8 mouse cellular contexts compared by ENCODE assay signal in the genomic region with DNA sequence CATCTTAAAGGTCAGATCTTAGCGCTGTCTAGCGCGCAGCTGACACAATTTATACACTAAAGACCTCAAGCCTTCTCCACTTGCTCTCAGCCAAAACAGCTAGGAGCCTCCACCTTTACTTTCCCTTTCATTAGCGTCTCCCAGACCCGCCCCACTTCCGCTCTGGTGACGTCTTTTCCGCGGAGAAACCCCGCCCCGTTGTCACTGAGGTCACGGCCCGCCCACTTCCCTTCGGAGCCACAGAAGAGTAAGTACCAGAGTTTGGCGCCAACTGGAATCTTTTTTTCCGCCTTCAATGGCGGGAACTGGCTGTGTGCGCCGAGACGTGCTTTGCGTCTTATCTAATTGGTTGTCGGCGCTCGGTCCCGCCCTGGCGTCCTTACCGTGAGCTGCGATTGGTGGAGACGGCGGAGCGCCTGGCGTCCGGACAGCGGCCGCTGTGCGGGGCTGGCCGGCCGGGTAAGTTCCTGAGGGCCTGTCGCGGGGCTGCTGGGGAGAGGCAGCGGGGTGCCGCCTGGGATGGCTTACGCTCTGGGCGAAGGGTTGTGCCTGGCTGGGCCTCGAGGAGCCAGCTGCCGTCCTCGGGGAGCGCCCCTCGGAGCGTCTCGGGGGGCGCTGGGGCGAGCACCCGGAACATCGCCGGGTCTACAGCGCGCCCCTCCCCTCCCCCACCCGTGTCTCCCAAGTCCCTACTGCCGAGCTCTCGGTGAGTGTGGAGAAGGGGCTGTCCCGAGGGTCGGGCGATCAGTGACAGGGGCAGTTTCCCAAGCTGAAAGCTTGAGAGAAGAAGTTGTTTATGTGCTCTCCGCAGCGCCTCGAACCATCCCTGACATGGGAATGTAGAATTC. TPM values are rescaled to one million over a fixed set of nuclear protein-coding genes. Genes with fewer than 3 reads are reported as not detected.
DNase-seq lines count a peak whose midpoint lies in the region; ATAC-seq and TF ChIP-seq lines count a peak whose summit lies in the region.

Gene Casp8ap2 (plus strand): TSS at position 418 of the 848 bp plus-strand sequence.

- peak; percentile 99 for ATAC-seq in erythroid progenitor cell, adult 5-6 weeks (replicated peaks; ENCODE audit: low FRiP score, poor library complexity, severe bottlenecking)
- peak; percentile 99 for ATAC-seq in heart, embryonic 12.5 days (ENCODE audit: insufficient number of reproducible peaks, low FRiP score)
- ATAC-seq in kidney, postnatal 0 days (replicated peaks; ENCODE audit: low FRiP score, low read depth): peak; percentile 100
- peak; percentile 98 for ATAC-seq in liver, embryonic 11.5 days (replicated peaks; ENCODE audit: low FRiP score)
- peak; percentile 99 for ATAC-seq in stomach, embryonic 14.5 days (ENCODE audit: insufficient number of reproducible peaks, insufficient read depth, low FRiP score, low read depth)

- H3K27ac ChIP-seq in heart, embryonic 12.5 days (ENCODE audit: poor library complexity, severe bottlenecking): peak within 1 kb of the TSS; percentile 87
- H3K27ac ChIP-seq in kidney, postnatal 0 days: peak within 1 kb of the TSS; percentile 85
- peak within 1 kb of the TSS; percentile 79 for H3K27ac ChIP-seq in liver, embryonic 11.5 days (ENCODE audit: low read depth, low read length)
- peak within 1 kb of the TSS; percentile 81 for H3K27ac ChIP-seq in stomach, embryonic 14.5 days (ENCODE audit: low read length)

- TF ChIP-seq CTCF in kidney, postnatal 0 days (IDR thresholded peaks at IDR 0.05; ENCODE audit: low read depth): no peak

- peak within 1 kb of the TSS; percentile 68 for H3K4me3 ChIP-seq in heart, embryonic 12.5 days
- H3K4me3 ChIP-seq in kidney, postnatal 0 days (replicated peaks; ENCODE audit: low read depth, low read length): peak within 1 kb of the TSS; percentile 86
- H3K4me3 ChIP-seq in liver, embryonic 11.5 days (ENCODE audit: low read depth, low read length): peak within 1 kb of the TSS; percentile 92
- peak within 1 kb of the TSS; percentile 85 for H3K4me3 ChIP-seq in stomach, embryonic 14.5 days (ENCODE audit: low read depth, low read length)

- WGBS in heart, embryonic 12.5 days: under 1% methylated on average over 64 of the region's 67 CpGs
- under 1% methylated on average over 67 of the region's 67 CpGs for WGBS in kidney, postnatal 0 days
- 1% methylated on average over 67 of the region's 67 CpGs for whole genome bisulfite sequencing in liver, embryonic 11.5 days
- under 1% methylated on average over 66 of the region's 67 CpGs for WGBS in stomach, embryonic 14.5 days

- H3K9ac ChIP-seq in heart, embryonic 12.5 days: peak within 1 kb of the TSS; percentile 79
- H3K9ac ChIP-seq in kidney, postnatal 0 days (ENCODE audit: low read depth, low read length): peak within 1 kb of the TSS; percentile 84
- H3K9ac ChIP-seq in liver, embryonic 11.5 days (ENCODE audit: low read depth, low read length): peak within 1 kb of the TSS; percentile 90
- peak within 1 kb of the TSS; percentile 74 for H3K9ac ChIP-seq in stomach, embryonic 14.5 days (replicated peaks; ENCODE audit: low read depth, low read length)

- DNase-seq in CD4-positive helper T cell, adult 2 months (ENCODE audit: low read depth, low spot score): peak; percentile 99
- peak; percentile 98 for DNase-seq in brain, embryonic 18.5 days (ENCODE audit: low read depth, low spot score)
- peak; percentile 99 for DNase-seq in kidney, postnatal 0 days (ENCODE audit: low spot score)
- DNase-seq in liver, embryonic 11.5 days (ENCODE audit: low spot score): peak; percentile 99
- DNase-seq in naive thymus-derived CD4-positive, alpha-beta T cell, adult 2 months (ENCODE audit: low read depth): peak; percentile 99

- peaks cover 9% of the 10 kb centered on the region for H3K4me1 ChIP-seq in heart, embryonic 12.5 days (replicated peaks)
- 0 out of 2 replicates have a peak, but pooled peaks cover 4% of the 10 kb centered on the region for H3K4me1 ChIP-seq in kidney, postnatal 0 days (replicated peaks; ENCODE audit: insufficient read depth, low read length)
- peaks cover 9% of the 10 kb centered on the region for H3K4me1 ChIP-seq in liver, embryonic 11.5 days (replicated peaks; ENCODE audit: control insufficient read depth, insufficient read depth, low read length)
- H3K4me1 ChIP-seq in stomach, embryonic 14.5 days (ENCODE audit: control insufficient read depth, insufficient read depth, low read length): peaks cover 7% of the 10 kb centered on the region; the same call in 1 of the 2 replicates

- no peaks in the 10 kb centered on the region for H3K9me3 ChIP-seq in heart, embryonic 12.5 days (replicated peaks)
- no peaks in the 10 kb centered on the region for H3K9me3 ChIP-seq in kidney, postnatal 0 days (replicated peaks; ENCODE audit: low read length)
- no peaks in the 10 kb centered on the region for H3K9me3 ChIP-seq in liver, embryonic 11.5 days (ENCODE audit: control insufficient read depth, low read length)
- no peaks in the 10 kb centered on the region for H3K9me3 ChIP-seq in stomach, embryonic 14.5 days (ENCODE audit: control insufficient read depth, low read depth, low read length)

- 0 out of 2 replicates have a peak, but pooled peaks cover 6% of the 10 kb centered on the region for H3K36me3 ChIP-seq in heart, embryonic 12.5 days
- no peaks in the 10 kb centered on the region for H3K36me3 ChIP-seq in kidney, postnatal 0 days (ENCODE audit: insufficient read depth, low read length)
- no peaks in the 10 kb centered on the region for H3K36me3 ChIP-seq in liver, embryonic 11.5 days (ENCODE audit: control insufficient read depth, insufficient read depth, low read length)
- no peaks in the 10 kb centered on the region for H3K36me3 ChIP-seq in stomach, embryonic 14.5 days (ENCODE audit: control insufficient read depth, insufficient read depth, low read length)

- H3K27me3 ChIP-seq in heart, embryonic 12.5 days (replicated peaks): no peaks in the 10 kb centered on the region
- H3K27me3 ChIP-seq in kidney, postnatal 0 days (ENCODE audit: insufficient read depth, low read length): no peaks in the 10 kb centered on the region
- H3K27me3 ChIP-seq in liver, embryonic 11.5 days (replicated peaks; ENCODE audit: control insufficient read depth, insufficient read depth, low read length): no peaks in the 10 kb centered on the region
- H3K27me3 ChIP-seq in stomach, embryonic 14.5 days (ENCODE audit: control insufficient read depth, insufficient read depth, low read length): no peaks in the 10 kb centered on the region

- peak within 1 kb of the TSS; percentile 82 for H3K4me2 ChIP-seq in heart, embryonic 12.5 days
- peak within 1 kb of the TSS; percentile 68 for H3K4me2 ChIP-seq in kidney, postnatal 0 days (ENCODE audit: low read length)
- H3K4me2 ChIP-seq in liver, embryonic 11.5 days: peak within 1 kb of the TSS; percentile 66
- H3K4me2 ChIP-seq in stomach, embryonic 14.5 days (replicated peaks; ENCODE audit: low read depth, low read length): peak within 1 kb of the TSS; percentile 75

RNA-seq across cellular contexts. Expression of gene Casp8ap2, which starts in this region (rescaled TPM):
- 50.3 and 51.9 TPM in 2 replicates for total RNA-seq in erythroid progenitor cell, adult 5-6 weeks (2015; ENCODE audit: low replicate concordance)
- 34.3 and 62.1 TPM in 2 replicates for total RNA-seq in erythroid progenitor cell, adult 5-6 weeks (2017; ENCODE audit: low replicate concordance)
- polyA plus RNA-seq in heart, embryonic 12.5 days (2016; fragmentation: Nextera tagmentation; extraction: Ambion mirVana): 31.5 and 39.5 TPM in 2 replicates
- 35.3 and 38.7 TPM in 2 replicates for polyA plus RNA-seq in kidney, postnatal 0 days (2015; fragmentation: Nextera tagmentation; extraction: Ambion mirVana)
- polyA plus RNA-seq in liver, embryonic 11.5 days (2014; fragmentation: Nextera tagmentation; extraction: Ambion mirVana): 43.2 and 48.2 TPM in 2 replicates
- 50.2 and 57.1 TPM in 2 replicates for polyA plus RNA-seq in stomach, embryonic 14.5 days (2014; fragmentation: Nextera tagmentation; extraction: Ambion mirVana)

Comparison
In these comparisons a context has a peak if more than half of its experiments do, and no peak if none do; other contexts are left out.
1. Peak in every context shown above with its lines: DNase-seq, ATAC-seq, H3K4me3 ChIP-seq and H3K27ac ChIP-seq.